Mouse (Mus musculus): Measurements from ENCODE around the gene Uqcrh. TPM values are rescaled to one million over a fixed set of nuclear protein-coding genes. Genes with fewer than 3 reads are reported as not detected.

Gene Uqcrh
- polyA plus RNA-seq, 1 experiment from 2014 or later = 546 TPM

DNA sequence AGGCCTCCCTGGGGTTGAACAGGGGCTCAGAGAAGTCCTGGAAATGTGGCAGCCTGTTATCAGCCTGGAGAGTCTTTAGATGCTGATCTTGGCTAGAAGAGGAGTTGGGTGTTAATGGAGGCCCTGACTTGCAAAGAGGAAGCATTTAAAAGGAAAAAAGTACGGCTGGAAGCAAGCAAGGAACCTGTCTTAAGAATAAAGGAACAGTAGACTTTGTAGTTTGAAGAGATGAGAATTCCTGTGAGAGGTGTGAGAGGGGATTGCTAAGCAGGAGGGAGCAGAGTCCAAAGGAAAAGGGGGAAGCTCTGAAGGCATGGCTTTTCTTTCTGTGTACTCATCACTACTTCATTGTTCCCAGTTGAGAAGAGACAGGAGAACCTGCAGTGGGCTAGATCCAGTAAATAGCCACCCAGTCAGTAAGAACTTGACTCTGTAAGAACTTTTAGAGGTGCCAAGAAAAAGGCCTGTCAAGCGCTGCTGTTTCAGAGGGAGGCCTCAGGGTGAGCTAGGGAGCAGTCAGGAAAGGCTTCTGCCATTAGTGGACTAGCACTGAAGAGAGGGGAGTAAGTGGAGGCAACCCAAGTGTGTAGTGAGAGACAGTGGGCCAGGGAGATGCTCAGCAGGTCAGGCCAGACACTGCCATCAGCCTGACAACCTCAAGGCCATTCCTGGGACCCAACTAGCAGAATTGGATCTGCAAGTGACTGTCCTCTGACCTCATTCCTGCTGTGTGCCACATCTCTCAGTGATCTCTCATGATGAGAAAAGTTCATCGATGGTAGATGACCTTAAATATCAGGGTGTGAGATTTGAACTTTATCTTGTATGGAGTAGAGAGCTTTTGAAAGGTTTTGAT lies 2.6 kb upstream of the Uqcrh start:
- peak overlapping the region; percentile 96 for H3K27ac ChIP-seq
- peaks cover 18% of the 10 kb centered on the region for H3K36me3 ChIP-seq
- ATAC-seq (ENCODE audit: insufficient read depth, low FRiP score, low read depth) = no peak
- WGBS = 48% methylated on average over 3 of the region's 3 CpGs
- peak overlapping the region; percentile 77 for H3K4me3 ChIP-seq (replicated peaks)
- H3K27me3 ChIP-seq (replicated peaks) = no peaks in the 10 kb centered on the region
- peaks cover 16% of the 10 kb centered on the region for H3K4me1 ChIP-seq
- no peaks in the 10 kb centered on the region for H3K9me3 ChIP-seq
- H3K9ac ChIP-seq = peak overlapping the region; percentile 81
- peak overlapping the region; percentile 83 for H3K4me2 ChIP-seq

DNA sequence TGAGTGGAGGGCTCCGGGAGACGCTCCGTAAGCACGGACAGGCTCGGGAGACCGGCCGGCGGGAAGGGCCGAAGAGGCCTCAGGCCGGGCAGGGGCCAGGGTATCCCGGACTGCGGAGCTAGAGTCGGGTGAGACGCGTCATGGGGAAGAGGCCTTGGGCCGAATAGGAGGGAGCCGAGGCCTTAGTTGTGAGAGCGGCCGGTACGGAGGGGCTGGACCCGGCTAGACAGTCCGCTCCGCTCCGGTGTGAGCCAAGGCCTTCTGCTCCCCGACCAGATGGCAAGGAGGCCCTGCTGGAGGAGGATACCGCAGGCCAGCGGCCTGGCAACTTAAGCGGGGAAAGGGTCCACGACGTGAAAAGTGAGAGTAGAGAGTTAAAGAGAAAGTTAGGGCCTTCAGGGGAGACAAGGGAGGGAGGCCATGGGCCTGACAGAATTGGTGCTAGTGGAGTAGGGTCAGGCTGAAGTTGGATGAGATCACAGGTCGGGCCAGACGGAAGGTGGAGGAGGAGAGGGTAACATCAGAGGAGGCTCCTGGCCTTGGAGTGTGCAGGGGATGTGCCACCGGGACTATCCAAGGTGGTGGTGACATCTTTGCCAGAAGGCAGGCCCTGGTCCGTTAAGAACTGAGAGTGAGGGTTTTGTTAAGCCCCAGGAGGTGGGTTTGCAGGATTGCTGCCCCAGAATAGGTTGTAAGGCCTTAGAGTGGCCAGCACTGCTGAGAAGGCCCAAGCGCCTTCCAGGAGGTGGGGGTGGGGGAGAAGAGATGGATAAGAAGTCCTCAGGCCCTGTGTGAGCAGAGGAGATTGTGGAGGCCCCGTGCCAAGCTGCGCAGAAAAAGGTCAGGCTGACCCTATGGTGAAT lies 1.7 kb upstream of the Uqcrh start:
- no peaks in the 10 kb centered on the region for H3K27me3 ChIP-seq (replicated peaks)
- no peaks in the 10 kb centered on the region for H3K9me3 ChIP-seq
- H3K4me1 ChIP-seq = peaks cover 16% of the 10 kb centered on the region
- 2% methylated on average over 37 of the region's 37 CpGs for WGBS
- H3K36me3 ChIP-seq = peaks cover 13% of the 10 kb centered on the region
- H3K4me2 ChIP-seq = peak overlapping the region; percentile 83
- H3K4me3 ChIP-seq (replicated peaks) = peak overlapping the region; percentile 77
- 0 out of 2 replicates have a peak, but pooled peaks have one; percentile 7 for ATAC-seq (ENCODE audit: insufficient read depth, low FRiP score, low read depth)
- peak overlapping the region; percentile 81 for H3K9ac ChIP-seq
- H3K27ac ChIP-seq = peak overlapping the region; percentile 96

DNA sequence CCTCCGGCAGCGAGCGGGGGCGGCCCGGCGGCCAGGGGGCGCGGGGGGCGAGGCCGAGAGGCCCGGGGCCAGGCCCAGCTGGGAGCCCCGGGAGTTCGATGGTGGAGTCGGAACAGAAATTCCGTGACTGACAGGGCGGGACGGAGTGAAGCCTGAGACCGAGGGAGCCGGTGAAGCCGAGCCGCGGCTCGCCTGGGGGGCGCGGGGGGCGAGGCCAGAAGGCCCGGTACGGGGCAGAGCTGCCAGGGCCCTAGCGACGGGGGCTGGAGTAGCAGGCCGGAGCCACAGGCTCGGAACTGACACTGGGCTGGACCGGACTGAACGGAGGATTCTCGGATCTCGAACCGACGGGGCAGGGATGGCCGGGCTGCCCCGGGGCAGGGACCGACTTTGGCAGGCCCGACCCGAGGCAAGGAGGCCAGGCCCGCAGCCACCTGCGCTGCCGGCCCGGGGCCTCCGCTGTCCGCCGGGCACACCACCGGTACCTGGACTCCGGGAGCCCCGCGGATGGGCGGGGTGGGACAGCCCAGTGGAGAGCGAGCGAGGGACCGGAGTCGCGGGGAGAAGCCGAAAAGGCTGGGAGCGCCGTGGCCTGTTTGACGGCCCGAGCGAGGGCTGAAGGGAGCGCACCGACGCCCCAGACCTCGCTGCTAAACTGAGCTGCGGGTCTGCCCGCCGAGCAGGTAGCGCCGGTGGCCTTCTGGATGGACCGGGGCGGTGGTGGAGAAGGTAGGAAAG lies 929 bp upstream of the Uqcrh start:
- ATAC-seq (ENCODE audit: insufficient read depth, low FRiP score, low read depth) = peak; percentile 41
- Histone ChIP-seq H3K4me3 (replicated peaks) (peak overlapping the region; percentile 77), H3K4me2 (peak overlapping the region; percentile 83), H3K9me3 (no peaks in the 10 kb centered on the region), H3K27me3 (replicated peaks) (no peaks in the 10 kb centered on the region), H3K27ac (peak overlapping the region; percentile 96), H3K4me1 (peaks cover 16% of the 10 kb centered on the region), H3K36me3 (peaks cover 5% of the 10 kb centered on the region), H3K9ac (peak overlapping the region; percentile 81)
- under 1% methylated on average over 77 of the region's 77 CpGs for WGBS

DNA sequence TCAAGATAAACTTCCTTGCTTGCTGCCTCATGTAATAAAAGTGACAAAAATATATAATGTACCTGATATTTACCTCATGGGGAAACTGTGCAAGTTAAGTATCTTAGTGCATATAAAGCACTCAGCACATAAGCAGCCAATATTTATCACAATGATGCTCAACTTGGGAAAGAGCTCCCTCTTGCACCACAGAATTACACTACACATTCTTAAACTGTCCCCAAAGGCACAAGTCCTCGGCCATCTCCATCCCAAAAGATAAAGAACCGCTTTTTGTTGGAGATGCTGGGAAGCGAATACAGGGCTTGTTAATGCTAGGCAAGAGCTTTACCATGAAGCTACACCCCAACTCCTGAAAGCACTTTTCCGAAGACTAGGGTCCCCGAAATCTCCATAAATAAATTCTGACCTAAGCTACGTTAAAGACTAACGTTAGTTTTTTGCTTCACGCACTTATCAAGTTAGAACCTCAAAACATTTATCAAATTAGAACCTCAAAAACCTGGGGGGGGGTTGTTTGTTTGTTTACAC lies 661 bp downstream of the Uqcrh start:
- Histone ChIP-seq H3K36me3 (peaks cover 12% of the 10 kb centered on the region; the same call in 1 of the 2 replicates), H3K4me3 (replicated peaks) (peak overlapping the region; percentile 77), H3K9me3 (no peaks in the 10 kb centered on the region), H3K4me2 (peak overlapping the region; percentile 83), H3K9ac (peak overlapping the region; percentile 55; the same call in 1 of the 2 replicates), H3K4me1 (peaks cover 16% of the 10 kb centered on the region), H3K27ac (peak overlapping the region; percentile 96; the same call in 1 of the 2 replicates), H3K27me3 (replicated peaks) (no peaks in the 10 kb centered on the region)
- WGBS = 2% methylated on average over 8 of the region's 8 CpGs
- no peak for ATAC-seq (ENCODE audit: insufficient read depth, low FRiP score, low read depth)

DNA sequence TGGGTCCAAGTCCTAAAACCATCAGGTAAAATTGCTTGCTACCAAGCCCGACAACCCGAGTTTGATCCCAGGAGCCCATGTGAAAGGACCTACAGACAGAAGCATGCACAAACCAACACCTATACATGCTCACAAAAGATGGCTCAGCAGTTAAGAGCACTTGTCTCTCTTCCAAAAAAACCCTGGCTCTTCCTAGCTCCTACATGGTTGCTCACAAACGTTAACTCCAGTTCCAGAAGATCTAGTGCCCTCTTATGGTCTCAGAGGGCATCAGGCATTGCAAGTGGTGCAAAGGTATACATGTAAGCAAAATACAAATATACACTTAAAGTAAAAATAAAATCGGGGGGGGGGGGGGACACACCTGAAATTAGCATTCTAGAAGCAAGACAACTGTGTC lies 1.7 kb downstream of the Uqcrh start:
- H3K36me3 ChIP-seq = peaks cover 23% of the 10 kb centered on the region; the same call in 1 of the 2 replicates
- WGBS = 48% methylated on average over 4 of the region's 4 CpGs
- H3K27me3 ChIP-seq (replicated peaks) = no peaks in the 10 kb centered on the region
- no peaks in the 10 kb centered on the region for H3K9me3 ChIP-seq
- no peak for ATAC-seq (ENCODE audit: insufficient read depth, low FRiP score, low read depth)
- H3K4me1 ChIP-seq = peaks cover 16% of the 10 kb centered on the region
- no peak overlapping the region for H3K9ac ChIP-seq
- peak overlapping the region; percentile 24; the same call in 1 of the 2 replicates for H3K4me2 ChIP-seq
- H3K27ac ChIP-seq = no peak overlapping the region
- no peak overlapping the region for H3K4me3 ChIP-seq (replicated peaks)

DNA sequence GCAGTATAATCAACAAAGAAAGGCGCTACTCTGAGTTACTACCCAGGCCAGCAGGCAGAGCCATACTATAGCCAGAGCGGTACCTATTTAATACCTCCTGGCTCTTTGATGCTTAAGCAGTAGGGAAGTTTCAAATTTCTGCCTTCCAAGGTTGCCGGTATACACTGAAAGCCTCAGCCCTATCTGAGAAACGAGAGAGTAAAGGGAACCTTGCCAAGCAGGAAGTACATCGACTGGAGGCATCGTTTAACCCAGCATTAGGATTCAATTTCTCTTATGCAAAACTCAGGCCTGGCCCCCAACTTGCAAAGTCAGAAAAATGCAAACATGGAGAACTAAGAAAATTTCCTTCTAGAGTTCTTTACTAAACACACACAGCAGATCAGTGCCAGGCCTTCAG lies 4.8 kb downstream of the Uqcrh start:
- Histone ChIP-seq H3K27ac (no peak overlapping the region), H3K4me1 (peaks cover 4% of the 10 kb centered on the region; the same call in 1 of the 2 replicates), H3K9ac (no peak overlapping the region), H3K4me3 (replicated peaks) (no peak overlapping the region), H3K4me2 (no peak overlapping the region), H3K36me3 (peaks cover 33% of the 10 kb centered on the region; the same call in 1 of the 2 replicates), H3K27me3 (replicated peaks) (no peaks in the 10 kb centered on the region), H3K9me3 (no peaks in the 10 kb centered on the region)
- WGBS = 72% methylated on average over 6 of the region's 6 CpGs
- no peak for ATAC-seq (ENCODE audit: insufficient read depth, low FRiP score, low read depth)

DNA sequence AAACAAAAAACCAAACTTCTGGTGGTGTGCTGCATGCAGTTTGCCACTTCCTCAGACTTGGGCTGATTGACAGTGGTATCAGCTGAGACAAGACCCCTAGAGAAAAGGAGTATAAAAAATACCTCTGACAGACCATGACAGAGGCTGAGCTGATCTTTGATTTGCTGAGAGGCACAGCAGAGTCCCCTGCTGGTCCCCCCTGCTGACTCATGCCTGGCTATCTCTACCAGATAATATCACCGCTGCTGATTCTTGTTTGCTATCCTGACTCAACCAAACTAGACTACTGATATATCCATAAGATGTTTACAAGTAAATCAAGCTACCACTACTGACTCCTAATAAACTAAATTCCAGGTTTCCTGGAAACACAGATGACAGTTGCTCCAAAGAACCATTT lies 11.0 kb downstream of the Uqcrh start:
- H3K4me2 ChIP-seq = no peak overlapping the region
- no peak overlapping the region for H3K9ac ChIP-seq
- H3K36me3 ChIP-seq = peaks cover 17% of the 10 kb centered on the region; the same call in 1 of the 2 replicates
- no peaks in the 10 kb centered on the region for H3K4me1 ChIP-seq
- WGBS = 27% methylated on average over 1 of the region's 1 CpGs
- H3K27ac ChIP-seq = no peak overlapping the region
- no peak overlapping the region for H3K4me3 ChIP-seq (replicated peaks)
- ATAC-seq (ENCODE audit: insufficient read depth, low FRiP score, low read depth) = no peak
- no peaks in the 10 kb centered on the region for H3K9me3 ChIP-seq
- no peaks in the 10 kb centered on the region for H3K27me3 ChIP-seq (replicated peaks)

DNA sequence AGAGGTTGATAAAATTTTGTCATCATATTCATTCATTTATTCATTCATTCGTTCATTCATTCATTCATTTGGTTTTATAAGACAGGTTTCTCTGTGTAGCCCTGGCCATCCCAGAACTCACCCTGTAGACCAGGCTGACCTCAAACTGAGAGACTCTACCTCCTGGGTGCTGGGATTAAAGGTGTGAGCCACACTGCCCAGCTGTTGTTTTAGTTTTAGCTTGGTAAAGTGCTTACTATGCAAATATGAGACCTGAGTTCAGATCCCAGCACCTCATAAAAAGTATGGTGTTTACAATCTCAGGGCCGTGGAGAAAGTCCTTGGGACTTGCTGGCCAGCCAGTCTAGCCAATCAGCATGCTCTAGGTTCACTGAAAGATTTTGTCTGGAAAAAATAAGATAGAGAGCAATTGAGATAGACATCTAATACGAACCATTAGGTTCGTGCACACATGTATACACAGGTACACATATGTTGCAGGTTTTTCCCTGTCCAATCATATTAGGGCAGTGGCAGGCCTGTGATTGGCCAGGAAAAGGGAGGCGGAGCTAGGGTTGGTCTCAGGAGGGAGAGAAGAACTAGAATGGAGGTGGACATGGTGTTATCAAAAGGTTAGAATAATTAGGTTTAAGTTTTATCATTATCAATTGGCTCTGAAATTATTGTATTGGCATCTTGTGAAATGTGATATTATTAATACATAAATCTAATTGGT lies 15.7 kb downstream of the Uqcrh start:
- no peak for ATAC-seq (ENCODE audit: insufficient read depth, low FRiP score, low read depth)
- 74% methylated on average over 5 of the region's 5 CpGs for WGBS
- H3K4me2 ChIP-seq = no peak overlapping the region

DNA sequence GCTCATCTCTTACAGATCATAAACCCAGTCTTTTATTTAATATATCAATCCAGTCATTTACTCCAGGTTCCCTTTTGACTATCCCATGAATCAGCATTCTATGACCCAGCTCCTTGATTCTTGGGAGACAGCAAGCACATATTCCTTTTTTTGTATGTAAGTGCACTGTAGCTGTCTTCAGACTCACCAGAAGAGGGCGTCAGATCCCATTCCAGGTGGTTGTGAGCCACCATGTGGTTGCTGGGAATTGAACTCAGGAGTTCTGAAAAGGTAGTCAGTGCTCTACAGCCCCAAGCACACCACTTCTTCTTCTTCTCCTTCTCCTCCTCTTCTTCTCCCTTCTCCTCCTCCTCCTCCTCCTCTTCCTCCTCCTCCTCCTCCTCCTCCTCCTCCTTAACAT lies 17.3 kb downstream of the Uqcrh start:
- H3K4me3 ChIP-seq (replicated peaks) = no peak overlapping the region
- H3K27me3 ChIP-seq (replicated peaks) = no peaks in the 10 kb centered on the region
- WGBS = 0% methylated on average over 1 of the region's 1 CpGs
- H3K27ac ChIP-seq = no peak overlapping the region
- H3K9me3 ChIP-seq = no peaks in the 10 kb centered on the region
- ATAC-seq (ENCODE audit: insufficient read depth, low FRiP score, low read depth) = no peak
- H3K4me1 ChIP-seq = peaks cover 6% of the 10 kb centered on the region; the same call in 1 of the 2 replicates
- H3K4me2 ChIP-seq = no peak overlapping the region
- no peaks in the 10 kb centered on the region for H3K36me3 ChIP-seq
- H3K9ac ChIP-seq = no peak overlapping the region

More for the DNA sequence above, 15.7 kb downstream of the Uqcrh start:
- no peak overlapping the region for H3K4me3 ChIP-seq (replicated peaks)
- H3K9me3 ChIP-seq = no peaks in the 10 kb centered on the region
- no peak overlapping the region for H3K9ac ChIP-seq
- no peaks in the 10 kb centered on the region for H3K4me1 ChIP-seq
- H3K36me3 ChIP-seq = no peaks in the 10 kb centered on the region
- no peaks in the 10 kb centered on the region for H3K27me3 ChIP-seq (replicated peaks)
- H3K27ac ChIP-seq = no peak overlapping the region

DNA sequence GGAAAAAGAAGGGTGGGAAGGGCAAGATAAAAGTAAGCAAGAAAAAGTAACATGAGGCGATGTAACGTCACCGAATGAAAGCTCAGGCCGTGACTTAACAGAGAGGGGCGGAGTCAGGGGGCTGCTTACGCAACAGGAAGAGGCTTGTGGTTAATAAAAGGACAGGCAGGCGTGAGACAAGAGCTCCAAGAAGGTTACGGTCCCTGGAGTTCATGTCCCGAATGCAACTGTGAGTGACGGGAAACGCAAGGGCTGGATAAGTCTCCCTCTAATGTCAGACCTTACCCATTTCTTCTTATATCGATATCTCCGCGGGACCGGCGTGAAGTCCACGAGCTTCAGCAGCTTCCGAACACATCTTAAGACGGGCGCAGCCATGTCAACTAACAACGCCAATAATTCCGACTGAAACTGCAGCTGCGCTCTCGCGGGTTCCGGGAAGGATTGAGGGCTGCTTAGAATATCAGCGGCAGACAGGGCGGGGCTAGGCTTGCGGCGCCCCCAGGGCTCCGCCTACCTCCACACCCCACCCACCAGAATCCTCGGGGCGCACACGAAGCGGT lies 21.4 kb downstream of the Uqcrh start, which contains the start of gene Nsun4:
Gene Nsun4 (minus strand): TSS at position 478 of the 563 bp plus-strand sequence.
- peak within 1 kb of the TSS; percentile 61 for H3K4me3 ChIP-seq (replicated peaks)
- H3K27ac ChIP-seq = peak within 1 kb of the TSS; percentile 97
- under 1% methylated on average over 35 of the region's 35 CpGs for WGBS
- peak within 1 kb of the TSS; percentile 85 for H3K4me2 ChIP-seq
- no peaks in the 10 kb centered on the region for H3K9me3 ChIP-seq
- H3K27me3 ChIP-seq (replicated peaks) = no peaks in the 10 kb centered on the region
- peak; percentile 96 for ATAC-seq (ENCODE audit: insufficient read depth, low FRiP score, low read depth)
- peak within 1 kb of the TSS; percentile 24; the same call in 1 of the 2 replicates for H3K9ac ChIP-seq
- no peaks in the 10 kb centered on the region for H3K36me3 ChIP-seq
- H3K4me1 ChIP-seq = peaks cover 12% of the 10 kb centered on the region; the same call in 1 of the 2 replicates

Data from stomach, embryonic 15.5 days (tissue).